Mouse (Mus musculus) urinary bladder, postnatal 36 days (tissue): Measurements from ENCODE around the gene Lix1l.

ENCODE experiments used
- DNase-seq, 2 experiments: peaks; one replicate each; pipeline ENCODE4 v3.0.0; 2022; ENCODE audit warnings: low spot score in 2 of 2, mixed read lengths in 1 of 2

The Lix1l gene

DNA sequence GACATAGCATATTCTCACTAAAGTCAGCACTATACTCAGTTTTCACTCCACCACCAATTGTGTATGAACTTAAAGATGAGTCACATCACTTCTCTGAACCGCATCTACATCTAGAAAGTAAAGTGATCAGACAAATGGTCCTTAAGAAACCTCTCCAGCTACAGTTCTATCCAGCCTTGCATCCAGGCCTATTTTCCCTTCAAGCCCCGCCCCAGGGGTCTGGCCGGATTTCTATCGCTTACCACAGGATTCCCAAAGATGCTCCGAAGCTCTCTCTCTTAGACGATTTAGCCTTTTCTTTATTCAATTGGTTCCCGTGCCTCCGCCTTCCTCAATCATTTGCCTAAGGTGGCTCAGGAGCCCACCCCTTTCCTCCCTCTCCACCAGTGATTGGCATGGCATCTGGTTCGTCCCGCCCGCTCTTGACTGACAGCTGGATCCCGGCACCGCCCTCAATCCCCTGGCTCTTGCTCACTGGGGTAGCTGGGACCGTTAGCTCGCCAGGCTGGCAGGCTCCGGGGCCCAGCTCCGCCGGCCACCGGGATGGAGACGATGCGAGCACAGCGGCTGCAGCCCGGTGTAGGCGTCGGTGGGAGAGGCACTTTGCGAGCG, at the start of gene Lix1l:
TSS of gene Lix1l (plus strand) at position 511 of the 612 bp plus-strand sequence.
- peak; percentile 85 to 92 for DNase-seq

DNA sequence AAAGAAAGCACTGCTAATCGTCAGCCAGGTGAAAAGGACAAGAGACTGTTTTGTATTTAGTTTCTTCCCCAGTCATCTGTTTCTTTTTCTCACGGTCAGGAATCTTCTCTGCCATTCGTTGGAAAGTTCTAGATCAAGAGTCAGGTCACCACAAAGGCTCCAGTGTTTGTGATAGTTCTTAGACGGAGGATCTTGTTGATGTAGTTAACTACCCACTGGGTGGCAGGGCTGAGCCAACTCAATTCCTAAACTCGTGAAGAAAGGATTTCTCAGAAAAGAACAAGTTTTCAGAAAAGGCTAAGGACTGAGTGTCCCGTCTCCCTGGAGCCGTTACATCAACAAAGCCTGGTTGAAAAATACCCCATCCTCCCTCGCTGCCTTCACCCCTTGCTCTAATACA, 49.7 kb upstream of the Lix1l start:
- DNase-seq: peak in 1 of 2 experiments; percentile 73

- no peak for DNase-seq
Measured at GRCm38 (mm10) chr3:96551890-96552289, 49.1 kb upstream of the Lix1l start.

DNA sequence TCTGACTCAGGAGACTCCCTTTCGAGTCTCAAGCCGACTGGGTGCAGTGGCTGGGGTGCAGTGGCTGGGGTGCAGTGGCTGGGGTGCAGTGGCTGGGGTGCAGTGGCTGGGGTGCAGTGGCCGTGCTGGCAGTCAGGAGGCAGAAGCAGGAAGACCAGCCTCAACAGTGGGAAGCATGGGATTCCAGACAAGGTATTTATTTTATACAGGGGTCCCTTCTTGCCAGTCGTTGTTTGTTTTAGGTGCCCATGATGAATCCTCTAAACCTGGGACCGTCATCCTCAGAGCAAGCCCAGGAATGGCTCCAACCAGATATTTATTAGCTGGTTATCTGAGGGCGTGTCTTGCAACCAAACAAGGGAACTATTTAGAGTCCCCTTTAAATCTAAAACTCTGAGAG, 47.3 kb upstream of the Lix1l start:
- DNase-seq: no peak

GRCm38 (mm10) chr3:96554251-96554650, 46.7 kb upstream of the Lix1l start:
- no peak for DNase-seq

DNA sequence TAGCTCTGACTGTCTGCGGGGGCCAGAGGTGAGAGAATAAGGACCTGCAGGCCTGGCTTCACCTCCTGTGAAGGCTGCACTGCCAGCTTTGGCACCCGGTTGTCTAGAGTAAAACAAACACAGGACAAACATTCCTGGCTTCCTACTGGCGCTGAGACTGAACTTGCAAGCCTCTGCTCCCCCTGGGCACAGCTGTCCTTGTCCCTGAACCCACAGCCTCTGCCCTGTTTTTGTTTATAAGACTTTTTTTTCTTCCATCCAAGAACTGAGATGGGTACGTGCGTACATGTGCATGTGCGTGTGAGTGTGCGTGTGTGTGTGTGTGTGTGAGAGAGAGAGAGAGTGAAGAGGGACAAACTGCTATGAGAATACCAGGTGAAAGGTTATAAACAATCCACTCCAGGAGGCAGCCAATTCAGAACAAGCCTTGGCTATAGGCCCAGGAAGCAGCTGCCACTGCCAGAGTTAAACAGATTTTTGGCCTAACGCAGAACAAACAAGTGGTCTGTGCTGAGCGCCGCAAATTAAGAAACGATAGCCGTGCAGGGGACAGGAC, 45.8 kb upstream of the Lix1l start:
- DNase-seq: peak in 1 of 2 experiments; percentile 87

DNA sequence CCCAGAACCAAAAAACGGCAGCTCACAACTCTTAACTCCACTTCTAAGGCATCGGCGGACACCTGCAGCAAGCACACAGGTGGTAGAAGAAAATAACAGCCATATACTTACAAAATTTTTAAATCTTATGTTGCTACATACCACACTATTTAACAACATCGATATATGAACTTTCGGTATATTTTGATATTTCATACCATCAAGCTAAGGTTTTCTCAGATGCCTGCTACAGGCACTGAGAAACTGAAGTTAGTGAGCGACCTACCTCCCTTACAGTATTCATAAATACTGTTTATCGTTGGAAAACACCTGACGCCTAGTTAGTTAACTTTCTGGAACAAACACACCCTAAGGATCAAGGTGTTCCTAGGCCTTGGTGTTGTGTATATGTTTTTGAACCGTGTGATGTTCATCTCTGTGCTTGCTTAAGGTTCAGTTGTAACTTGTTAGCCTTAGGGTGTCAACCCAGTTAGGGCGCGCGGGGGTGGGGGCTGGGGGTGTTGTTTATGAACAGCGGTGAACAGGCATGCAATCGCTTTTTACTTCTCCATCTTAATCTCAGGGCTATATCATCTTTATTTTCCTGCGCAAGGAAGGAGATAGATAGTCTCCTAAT, 44.8 kb upstream of the Lix1l start:
- DNase-seq: no peak

GRCm38 (mm10) chr3:96556651-96557635, 44.0 kb upstream of the Lix1l start:
- no peak for DNase-seq

DNA sequence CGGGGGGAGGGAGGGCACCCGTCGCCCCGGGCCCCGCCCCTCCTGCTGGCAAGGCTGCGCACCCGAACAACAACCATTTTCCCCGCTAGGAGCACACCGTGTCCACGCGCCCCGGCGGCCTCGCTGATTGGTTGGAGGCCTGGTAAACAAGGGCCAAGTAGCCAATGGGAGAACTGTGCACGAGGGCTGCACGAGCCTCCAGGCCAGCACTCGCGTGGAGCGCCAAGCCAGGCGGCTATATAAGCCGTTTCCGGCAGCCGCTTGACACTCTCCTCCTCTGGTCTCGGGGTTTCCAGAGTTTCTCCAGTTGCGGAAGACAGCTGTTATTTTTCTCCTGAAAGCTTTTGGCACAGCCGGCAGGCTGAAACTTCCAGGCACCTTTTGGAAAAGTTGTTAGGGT, 43.3 kb upstream of the Lix1l start, which contains the start of gene Txnip:
TSS of gene Txnip (plus strand) at position 264 of the 400 bp plus-strand sequence.
- peak; percentile 100 for DNase-seq

DNA sequence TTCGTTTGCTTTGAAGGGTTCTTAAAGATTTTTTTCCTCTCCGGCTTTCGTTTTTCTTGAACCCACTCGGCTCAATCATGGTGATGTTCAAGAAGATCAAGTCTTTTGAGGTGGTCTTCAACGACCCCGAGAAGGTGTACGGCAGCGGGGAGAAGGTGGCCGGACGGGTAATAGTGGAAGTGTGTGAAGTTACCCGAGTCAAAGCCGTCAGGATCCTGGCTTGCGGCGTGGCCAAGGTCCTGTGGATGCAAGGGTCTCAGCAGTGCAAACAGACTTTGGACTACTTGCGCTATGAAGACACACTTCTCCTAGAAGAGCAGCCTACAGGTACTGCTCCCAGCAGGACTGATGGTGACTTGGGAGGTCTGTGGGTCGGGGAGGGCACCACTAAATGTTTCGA, 42.8 kb upstream of the Lix1l start:
- no peak for DNase-seq

DNA sequence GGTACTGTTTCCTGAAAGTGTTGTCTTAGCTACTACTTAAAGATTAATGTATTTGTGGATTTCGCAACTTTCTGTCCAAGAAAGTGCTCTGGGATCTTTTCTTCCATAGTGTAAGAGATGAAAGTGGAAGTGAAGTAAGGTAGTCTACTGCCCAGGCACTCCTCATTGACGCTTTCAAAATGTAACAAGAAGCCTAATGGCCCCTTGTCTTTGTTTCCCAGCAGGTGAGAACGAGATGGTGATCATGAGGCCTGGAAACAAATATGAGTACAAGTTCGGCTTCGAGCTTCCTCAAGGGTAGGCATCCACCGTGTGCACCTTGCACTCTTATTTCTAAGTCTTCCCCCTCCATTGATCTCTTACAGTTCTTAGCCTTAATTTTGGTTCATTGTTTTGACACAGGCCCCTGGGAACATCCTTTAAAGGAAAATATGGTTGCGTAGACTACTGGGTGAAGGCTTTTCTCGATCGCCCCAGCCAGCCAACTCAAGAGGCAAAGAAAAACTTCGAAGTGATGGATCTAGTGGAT, 42.2 kb upstream of the Lix1l start:
- no peak for DNase-seq

- no peak for DNase-seq
Measured at GRCm38 (mm10) chr3:96559398-96559910, 41.5 kb upstream of the Lix1l start.

GRCm38 (mm10) chr3:96559911-96560850, 40.8 kb upstream of the Lix1l start:
- DNase-seq: no peak

- no peak for DNase-seq
Measured at GRCm38 (mm10) chr3:96560881-96561668, 39.9 kb upstream of the Lix1l start.

- peak in 1 of 2 experiments; percentile 70 for DNase-seq
Measured at GRCm38 (mm10) chr3:96561946-96562681, 38.8 kb upstream of the Lix1l start.

DNA sequence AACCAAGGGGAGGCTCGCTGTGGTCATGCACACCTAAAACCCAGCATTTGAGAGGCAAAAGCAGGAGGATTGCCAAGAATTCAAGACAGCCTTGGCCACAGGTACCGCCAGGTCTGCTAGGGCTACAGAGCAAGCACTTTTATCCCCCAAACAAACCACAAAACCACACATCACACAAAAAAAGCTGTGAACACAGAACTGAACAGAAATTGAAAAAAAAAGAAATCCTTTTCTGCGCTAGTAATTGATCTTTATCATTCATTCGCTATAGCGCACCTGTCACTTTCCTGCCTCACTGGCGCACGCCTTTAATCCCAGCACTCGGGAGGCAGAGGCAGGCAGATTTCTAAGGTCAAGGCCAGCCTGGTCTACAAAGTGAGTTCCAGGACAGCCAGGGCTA, 37.7 kb upstream of the Lix1l start:
- no peak for DNase-seq

GRCm38 (mm10) chr3:96563911-96564632, 36.9 kb upstream of the Lix1l start:
- DNase-seq: no peak

- no peak for DNase-seq
Measured at GRCm38 (mm10) chr3:96564633-96565032, 36.3 kb upstream of the Lix1l start.
